Mouse (Mus musculus): ENCODE measurements around the gene Cdh5. TPM values are rescaled to one million over a fixed set of nuclear protein-coding genes. Genes with fewer than 3 reads are reported as not detected.
"Not testable (repeated sequence)": the region's sequence is repeated elsewhere in the genome, so short reads cannot be mapped to it uniquely, and the experiment has no call there.

The Cdh5 gene
- polyA plus RNA-seq, 1 experiment: 15.9 TPM

GRCm38 (mm10) chr8:104090993-104091900 lies 10.2 kb upstream of the Cdh5 start:
- DNase-seq (ENCODE audit: low spot score): not testable (repeated sequence)

DNA sequence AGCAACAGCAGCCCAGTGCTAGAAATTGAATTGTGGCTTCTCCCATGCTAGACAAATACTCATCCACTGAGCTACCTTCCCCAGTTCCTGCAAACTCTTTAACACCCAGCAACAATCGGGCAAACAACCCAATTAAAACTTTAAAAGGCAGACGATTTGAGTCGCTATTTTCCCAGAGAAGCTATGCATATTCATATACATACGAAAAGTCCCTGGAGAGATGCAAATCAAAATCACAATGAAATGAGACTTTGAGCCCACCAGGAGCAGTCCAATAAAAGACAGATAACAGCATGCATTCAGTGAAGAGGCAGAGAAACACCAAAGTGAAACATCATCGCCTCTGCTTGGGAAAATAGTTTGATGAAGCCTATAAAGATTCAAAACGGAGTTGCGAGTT lies 8.1 kb upstream of the Cdh5 start:
- no peak for DNase-seq (ENCODE audit: low spot score)

GRCm38 (mm10) chr8:104095595-104095994 lies 5.8 kb upstream of the Cdh5 start:
- DNase-seq (ENCODE audit: low spot score): no peak

DNA sequence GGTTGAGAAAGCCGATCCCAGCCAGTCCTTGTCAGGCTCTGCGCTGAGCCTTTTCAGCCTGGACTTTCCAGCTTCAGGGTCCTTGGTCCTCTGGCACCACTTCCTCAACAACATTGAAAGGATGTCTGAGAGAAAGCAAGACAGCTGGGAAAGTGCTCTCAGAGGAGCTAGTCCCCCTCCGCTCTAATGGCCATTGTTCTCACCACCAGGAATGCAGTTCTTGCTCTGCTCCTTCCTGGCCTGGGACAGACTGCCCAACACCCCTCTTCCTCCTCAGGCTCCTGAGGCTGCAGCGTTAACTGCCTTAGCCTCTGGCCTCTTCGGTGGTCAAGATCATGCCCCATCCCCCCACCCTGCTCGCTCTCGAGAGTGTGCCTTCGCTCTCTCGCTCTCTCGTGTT lies 4.8 kb upstream of the Cdh5 start:
- DNase-seq (ENCODE audit: low spot score): no peak

GRCm38 (mm10) chr8:104098671-104099346 lies 2.6 kb upstream of the Cdh5 start:
- no peak for DNase-seq (ENCODE audit: low spot score)

DNA sequence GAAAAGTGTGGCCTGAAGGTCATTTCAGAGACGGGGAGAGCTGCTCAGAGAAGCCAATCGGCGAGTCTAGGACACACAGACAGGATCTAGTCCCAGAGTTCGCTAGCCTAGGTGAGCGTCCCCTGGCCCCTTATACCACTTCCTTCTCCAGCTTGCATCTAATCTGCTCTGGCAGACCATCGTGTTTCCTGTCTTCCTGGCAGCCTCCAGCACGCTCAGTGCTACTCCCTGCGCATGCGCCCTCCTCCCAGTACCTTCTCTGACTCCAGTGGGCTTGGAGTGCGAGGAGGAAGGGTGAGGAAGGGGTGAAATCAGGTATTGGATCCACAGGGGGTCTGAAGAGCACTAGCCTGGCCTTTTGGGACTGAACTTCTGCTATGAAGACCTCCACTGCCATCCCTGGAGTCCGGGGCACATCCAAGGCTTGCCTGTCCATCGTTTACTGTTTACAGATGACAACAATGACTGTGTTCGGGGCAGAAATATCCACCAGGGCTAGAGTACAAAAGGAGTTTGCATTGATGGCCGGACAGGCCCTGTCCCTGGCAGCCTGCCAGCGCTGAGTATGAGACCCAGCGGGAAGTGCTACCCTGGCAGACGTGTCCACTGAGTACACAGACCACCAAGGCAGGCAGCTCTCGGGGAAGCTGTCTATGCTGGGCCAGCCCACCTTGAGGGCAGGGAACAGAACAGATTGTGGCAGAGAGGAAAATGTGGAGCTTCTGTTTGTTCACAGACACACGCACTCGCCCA lies 1.9 kb upstream of the Cdh5 start:
- DNase-seq (ENCODE audit: low spot score): no peak

GRCm38 (mm10) chr8:104100724-104101123 lies 701 bp upstream of the Cdh5 start:
- DNase-seq (ENCODE audit: low spot score): not testable (repeated sequence)

DNA sequence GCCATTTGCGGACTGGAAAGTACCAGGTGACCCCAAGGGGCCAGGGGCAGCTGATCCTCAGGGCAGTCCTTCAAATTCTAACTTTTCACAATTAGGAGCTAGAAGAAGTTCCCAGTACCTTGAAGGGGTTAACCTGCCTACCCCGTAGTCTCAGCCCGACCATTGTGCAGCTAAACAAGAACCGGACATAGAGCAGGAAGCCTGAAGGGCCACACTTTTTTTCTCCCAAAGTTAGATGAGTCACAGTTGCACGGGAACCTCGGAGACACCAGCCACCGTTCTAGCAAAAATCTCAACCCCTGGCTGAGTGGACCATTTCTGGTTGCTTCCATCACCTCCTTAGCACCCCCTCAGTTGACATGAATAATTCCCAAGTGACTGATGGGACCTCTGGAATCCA lies 2.0 kb downstream of the Cdh5 start:
- no peak for DNase-seq (ENCODE audit: low spot score)

DNA sequence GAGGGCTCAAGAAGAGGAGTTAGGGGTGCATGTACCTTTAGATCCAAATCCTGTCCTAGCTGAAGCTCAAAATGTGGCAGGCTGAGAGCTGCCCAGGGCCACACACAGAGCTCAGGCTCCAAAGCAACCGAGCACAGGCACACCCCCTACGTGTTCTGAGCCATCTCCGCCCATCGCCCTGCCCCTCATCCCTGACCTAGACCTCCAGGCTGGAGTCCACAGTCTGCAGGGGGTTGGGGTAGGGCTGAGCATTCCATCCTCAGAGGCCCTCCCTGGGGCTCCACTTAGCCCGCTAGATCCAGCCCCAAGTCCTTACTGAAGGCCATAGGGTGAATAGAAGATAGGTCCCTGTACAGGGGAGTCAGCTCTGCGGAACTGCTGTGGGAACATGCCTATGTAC lies 4.3 kb downstream of the Cdh5 start:
- no peak for DNase-seq (ENCODE audit: low spot score)

DNA sequence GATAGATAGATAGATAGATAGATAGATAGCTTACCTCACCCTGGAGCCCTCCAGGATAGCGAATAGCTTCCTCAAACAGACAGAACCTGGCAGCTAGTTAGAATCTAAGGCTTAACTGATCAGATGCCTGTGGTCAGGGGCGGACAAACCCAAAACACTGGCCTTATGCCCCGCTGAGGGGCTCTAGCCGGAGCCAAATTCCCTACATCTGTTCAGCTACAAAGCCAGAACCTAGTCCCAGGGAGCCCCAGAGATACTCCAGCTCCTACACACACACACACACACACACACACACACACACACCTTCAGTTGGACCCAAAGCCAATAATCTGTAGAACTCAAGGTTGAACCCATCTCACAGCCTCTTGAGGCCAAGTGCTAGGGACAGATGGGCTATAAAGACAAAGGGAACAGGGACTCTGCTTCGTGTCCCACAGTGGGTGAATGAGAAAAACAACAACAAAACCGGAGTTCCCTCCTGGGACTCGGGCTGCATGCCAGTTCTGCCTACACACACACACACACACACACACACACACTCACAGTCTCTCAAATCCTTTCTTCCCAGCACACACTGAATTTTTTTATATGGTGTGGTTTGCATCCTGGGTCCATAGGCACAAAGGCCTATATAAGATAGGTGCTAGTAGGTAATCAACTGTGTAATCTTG lies 5.0 kb downstream of the Cdh5 start:
- DNase-seq (ENCODE audit: low spot score): no peak

- no peak for DNase-seq (ENCODE audit: low spot score)
These were observed 5.7 kb downstream of the Cdh5 start for GRCm38 (mm10) chr8:104107111-104107510.

GRCm38 (mm10) chr8:104108048-104108447 lies 6.6 kb downstream of the Cdh5 start:
- no peak for DNase-seq (ENCODE audit: low spot score)

DNA sequence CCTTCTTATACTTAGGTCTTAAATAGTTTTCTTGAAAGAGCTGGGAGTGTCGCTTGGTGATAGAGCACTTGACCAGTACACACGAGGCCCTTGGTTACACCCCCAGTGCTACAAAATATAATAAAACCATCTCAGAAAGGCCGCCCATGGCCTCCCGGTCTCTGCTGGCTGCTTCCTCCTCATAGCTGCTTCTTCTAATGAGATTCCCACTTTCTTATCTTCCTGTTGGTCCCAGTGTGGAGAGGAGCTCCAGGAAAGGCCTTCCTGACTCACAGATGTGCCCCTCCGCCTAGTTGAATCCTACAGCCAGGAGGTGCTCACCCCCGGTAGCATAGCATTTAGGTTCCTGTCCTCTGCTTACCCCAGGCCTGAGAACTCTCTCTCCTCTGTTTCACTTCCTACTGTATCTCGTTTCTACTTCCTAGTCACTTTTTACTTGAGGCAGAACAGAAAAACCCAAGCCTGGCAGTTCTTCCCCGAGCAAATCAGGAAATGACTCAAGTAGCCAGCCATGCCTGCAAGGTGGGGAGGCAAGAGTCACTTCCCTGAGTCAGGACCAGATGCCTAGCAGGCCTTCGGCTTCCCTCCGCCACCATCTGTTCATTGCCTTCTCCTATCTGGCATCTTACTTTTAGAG lies 9.2 kb downstream of the Cdh5 start:
- DNase-seq (ENCODE audit: low spot score): no peak

DNA sequence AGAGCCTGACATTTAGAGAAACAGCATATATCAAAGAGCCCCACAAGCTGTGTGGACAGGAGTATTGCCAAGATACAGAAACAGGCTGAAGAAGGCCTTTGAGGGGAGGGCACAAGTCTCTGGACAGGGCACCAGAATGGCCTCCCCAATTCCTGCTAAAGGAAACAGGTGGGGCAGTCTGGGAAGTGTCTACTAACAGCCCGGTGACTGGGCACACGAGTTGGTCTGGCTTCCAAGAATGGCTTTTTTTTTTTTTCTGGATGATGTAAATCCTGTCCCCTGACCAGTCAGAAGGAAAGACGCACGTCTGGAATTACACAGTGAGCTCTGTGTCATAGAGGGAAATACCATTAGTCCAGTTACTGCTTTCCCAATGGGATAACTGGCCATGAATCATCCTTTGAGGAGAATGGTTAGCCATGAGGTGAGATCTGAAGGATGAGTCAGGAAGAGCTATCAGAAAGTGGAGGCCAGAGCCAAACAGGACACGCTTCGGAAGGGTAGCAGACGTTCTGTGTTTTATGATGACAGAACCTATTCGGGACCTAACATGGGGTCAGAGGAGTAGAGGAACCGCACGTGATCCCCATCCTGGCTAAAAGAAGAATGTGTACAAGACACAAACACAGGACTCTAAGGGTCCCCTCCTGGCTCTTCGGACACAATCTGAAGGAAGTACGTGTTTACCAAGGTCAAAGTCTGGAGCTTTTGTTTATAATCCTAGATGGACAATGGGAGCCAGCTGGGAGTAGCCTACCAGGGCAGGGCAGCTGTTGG lies 20.4 kb downstream of the Cdh5 start:
- DNase-seq (ENCODE audit: low spot score): no peak

DNA sequence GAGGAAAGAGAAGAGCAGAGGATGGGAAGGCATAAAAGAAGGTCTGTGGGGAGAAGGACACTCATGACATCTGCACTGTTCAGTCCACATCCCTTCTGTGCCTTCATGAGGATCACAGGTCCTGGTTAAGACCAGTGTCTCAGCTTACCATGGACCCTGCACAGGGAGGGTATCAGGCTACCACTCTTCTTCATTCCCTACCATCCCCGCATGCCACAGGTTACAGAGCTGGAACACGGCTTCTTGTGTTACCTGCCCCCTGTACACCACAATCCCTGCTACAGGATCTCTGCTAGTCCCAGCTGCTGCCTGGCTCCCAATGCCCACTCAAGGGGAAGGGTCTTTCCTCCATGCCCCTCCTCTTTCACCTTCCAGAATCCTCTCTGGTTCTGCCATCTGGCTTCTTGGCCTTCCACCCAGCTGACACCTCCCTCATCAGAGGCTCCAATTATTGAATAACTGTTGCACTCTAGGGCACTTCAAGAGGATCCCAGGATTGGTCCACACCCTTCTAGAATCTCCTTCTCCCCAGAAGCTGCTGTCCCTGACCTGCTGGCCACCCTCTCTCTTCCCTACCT lies 21.7 kb downstream of the Cdh5 start:
- DNase-seq (ENCODE audit: low spot score): no peak

DNA sequence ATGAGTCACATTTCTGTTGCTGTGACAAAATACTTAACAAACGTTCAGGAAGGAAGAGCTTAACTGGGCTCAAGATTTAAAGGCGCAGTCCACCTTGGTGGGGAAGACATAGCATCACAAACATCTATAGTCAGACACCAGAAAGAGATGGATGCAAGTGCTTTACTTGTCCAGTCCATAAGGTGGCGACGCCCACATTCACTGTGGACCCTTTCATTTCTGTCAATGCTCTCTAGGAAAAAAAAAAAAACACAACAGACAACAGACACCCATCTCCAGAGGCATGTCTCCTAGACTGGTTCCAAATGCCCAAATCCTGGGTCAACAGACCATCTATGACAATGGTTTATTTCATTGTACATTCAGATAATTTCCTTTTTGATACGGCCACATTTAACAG lies 23.1 kb downstream of the Cdh5 start:
- DNase-seq (ENCODE audit: low spot score): no peak

- DNase-seq (ENCODE audit: low spot score): no peak
These were observed 25.9 kb downstream of the Cdh5 start for GRCm38 (mm10) chr8:104127160-104127883.

DNA sequence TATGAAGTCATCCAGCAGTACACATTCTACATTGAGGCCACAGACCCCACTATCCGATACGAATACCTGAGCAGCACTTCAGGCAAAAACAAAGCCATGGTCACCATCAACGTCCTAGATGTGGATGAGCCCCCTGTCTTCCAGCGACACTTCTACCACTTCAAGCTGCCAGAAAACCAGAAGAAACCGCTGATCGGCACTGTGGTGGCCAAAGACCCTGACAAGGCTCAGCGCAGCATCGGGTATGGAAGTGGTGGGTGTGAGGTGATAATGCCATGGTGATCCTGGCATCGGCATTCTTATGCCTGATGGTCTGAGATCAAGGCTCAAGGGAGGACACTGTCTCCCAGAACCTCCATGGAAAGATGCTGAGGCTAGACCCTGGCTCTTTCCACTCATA lies 29.5 kb downstream of the Cdh5 start:
- DNase-seq (ENCODE audit: low spot score): no peak

GRCm38 (mm10) chr8:104131414-104131975 lies 30.1 kb downstream of the Cdh5 start:
- no peak for DNase-seq (ENCODE audit: low spot score)
